Comparison of ENCODE assay signal across 8 mouse cellular contexts in the genomic region with DNA sequence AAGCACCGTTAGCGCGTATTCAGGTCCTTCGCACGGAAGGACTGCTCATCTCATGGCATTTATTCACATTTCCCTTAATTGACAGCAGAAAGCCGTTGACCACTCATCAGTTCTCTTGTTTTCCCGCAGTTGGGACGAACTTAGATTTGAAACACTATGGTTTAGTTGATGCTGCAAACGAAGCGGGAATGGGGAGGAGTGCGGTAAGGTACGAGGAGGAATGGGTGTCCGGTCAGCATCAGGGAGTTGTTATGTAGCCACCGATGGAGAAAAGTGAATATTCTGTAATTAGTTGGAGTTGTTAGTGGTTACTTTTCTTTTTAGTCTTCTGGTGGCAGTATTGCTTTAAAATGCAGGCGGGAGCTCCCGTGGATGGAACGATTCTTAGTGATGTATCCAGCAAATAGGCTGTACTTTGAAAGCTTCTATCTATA. TPM values are rescaled to one million over a fixed set of nuclear protein-coding genes. Genes with fewer than 3 reads are reported as not detected.
DNase-seq lines count a peak whose midpoint lies in the region; ATAC-seq and TF ChIP-seq lines count a peak whose summit lies in the region.

No protein-coding gene starts in this region.

- ATAC-seq in liver, embryonic 12.5 days = no peak
- ATAC-seq in neural tube, embryonic 12.5 days (ENCODE audit: low FRiP score, low read depth) = no peak

- no peak for TF ChIP-seq POLR2A in kidney, adult 2 months (IDR thresholded peaks at IDR 0.05; ENCODE audit: low read depth, low read length)

- no peaks in the 10 kb centered on the region for H3K9me3 ChIP-seq in liver, embryonic 12.5 days (replicated peaks)
- H3K9me3 ChIP-seq in neural tube, embryonic 12.5 days = no peaks in the 10 kb centered on the region

- peak overlapping the region; percentile 71 for H3K4me3 ChIP-seq in kidney, adult 2 months (ENCODE audit: insufficient read depth, low read depth, low read length)
- peak overlapping the region; percentile 77 for H3K4me3 ChIP-seq in liver, embryonic 12.5 days
- H3K4me3 ChIP-seq in neural tube, embryonic 12.5 days = peak overlapping the region; percentile 94

- H3K27ac ChIP-seq in kidney, adult 2 months (ENCODE audit: insufficient read depth, low read depth, low read length) = no peak overlapping the region
- H3K27ac ChIP-seq in liver, embryonic 12.5 days = peak overlapping the region; percentile 82
- no peak overlapping the region for H3K27ac ChIP-seq in neural tube, embryonic 12.5 days

- TF ChIP-seq CTCF in kidney, adult 2 months (conservative IDR thresholded peaks at IDR 0.05; ENCODE audit: insufficient read depth, insufficient read length, low read depth, low read length) = no peak

- WGBS in kidney, adult 2 months = under 1% methylated on average over 17 of the region's 17 CpGs
- 5% methylated on average over 17 of the region's 17 CpGs for WGBS in liver, embryonic 12.5 days (ENCODE audit: insufficient replicate concordance)
- 6% methylated on average over 17 of the region's 17 CpGs for WGBS in neural tube, embryonic 12.5 days

- peak; percentile 12 for DNase-seq in thymus, postnatal 0 days (ENCODE audit: low spot score)
- DNase-seq in thymus, adult 18-20 months = no peak
- DNase-seq in cerebellum, postnatal 14 days = peak; percentile 39 to 49
- DNase-seq in heart, adult 18-20 months = peak; percentile 25 to 56
- peak; percentile 54 for DNase-seq in kidney, adult 2 months
- no peak for DNase-seq in ovary, postnatal 36 days (ENCODE audit: low spot score)

- peak overlapping the region; percentile 84 for H3K4me2 ChIP-seq in liver, embryonic 12.5 days
- H3K4me2 ChIP-seq in neural tube, embryonic 12.5 days (replicated peaks) = peak overlapping the region; percentile 93

- H3K4me1 ChIP-seq in kidney, adult 2 months (ENCODE audit: control insufficient read depth, insufficient read depth, low read length) = peaks cover 7% of the 10 kb centered on the region; the same call in 1 of the 2 replicates
- H3K4me1 ChIP-seq in liver, embryonic 12.5 days = peaks cover 56% of the 10 kb centered on the region
- peaks cover 14% of the 10 kb centered on the region; the same call in 1 of the 2 replicates for H3K4me1 ChIP-seq in neural tube, embryonic 12.5 days

- peak overlapping the region; percentile 92 for H3K9ac ChIP-seq in liver, embryonic 12.5 days
- H3K9ac ChIP-seq in neural tube, embryonic 12.5 days = peak overlapping the region; percentile 81; the same call in 1 of the 2 replicates

- no peaks in the 10 kb centered on the region for H3K36me3 ChIP-seq in kidney, adult 2 months (ENCODE audit: control insufficient read depth, insufficient read depth, low read length)
- H3K36me3 ChIP-seq in liver, embryonic 12.5 days = no peaks in the 10 kb centered on the region
- H3K36me3 ChIP-seq in neural tube, embryonic 12.5 days = no peaks in the 10 kb centered on the region

- no peaks in the 10 kb centered on the region for H3K27me3 ChIP-seq in kidney, adult 2 months (replicated peaks; ENCODE audit: control insufficient read depth, insufficient read depth, low read length)
- no peaks in the 10 kb centered on the region for H3K27me3 ChIP-seq in liver, embryonic 12.5 days (replicated peaks)
- H3K27me3 ChIP-seq in neural tube, embryonic 12.5 days (replicated peaks) = no peaks in the 10 kb centered on the region

RNA-seq across cellular contexts. Expression of a gene that starts 1.1 kb away (rescaled TPM):
- polyA plus RNA-seq in thymus, postnatal 0 days (2015; fragmentation: Nextera tagmentation; extraction: Ambion mirVana) = 16.4 and 21.0 TPM in 2 replicates
- 10 to 100 TPM; 56.2 to 63.4 TPM for total RNA-seq in heart, adult 18-20 months (2021)
- 8.3 and 9.1 TPM in 2 replicates for polyA plus RNA-seq in kidney, adult 2 months (2012; rRNA removed)
- polyA plus RNA-seq in liver, embryonic 12.5 days (2016; fragmentation: Nextera tagmentation; extraction: Ambion mirVana) = 23.1 and 24.2 TPM in 2 replicates
- polyA plus RNA-seq in neural tube, embryonic 12.5 days (2016; fragmentation: Nextera tagmentation; extraction: Ambion mirVana) = 82.7 and 83.4 TPM in 2 replicates

RNA-seq across cellular contexts. Expression of a gene that starts 34.3 kb away (rescaled TPM):
- polyA plus RNA-seq in thymus, postnatal 0 days (2015; fragmentation: Nextera tagmentation; extraction: Ambion mirVana) = 84.8 and 92.5 TPM in 2 replicates
- total RNA-seq in heart, adult 18-20 months (2021) = 10 to 100 TPM; 59.2 to 66.5 TPM
- polyA plus RNA-seq in kidney, adult 2 months (2012; rRNA removed) = 59.9 and 69.9 TPM in 2 replicates
- 56.1 and 56.4 TPM in 2 replicates for polyA plus RNA-seq in liver, embryonic 12.5 days (2016; fragmentation: Nextera tagmentation; extraction: Ambion mirVana)
- 48.3 and 54.7 TPM in 2 replicates for polyA plus RNA-seq in neural tube, embryonic 12.5 days (2016; fragmentation: Nextera tagmentation; extraction: Ambion mirVana)

Comparison
In these comparisons a context has a peak if more than half of its experiments do, and no peak if none do; other contexts are left out.
1. DNase-seq: peak in thymus, postnatal 0 days (single experiment), cerebellum, postnatal 14 days (2 of 2), heart, adult 18-20 months (2 of 2) and kidney, adult 2 months (single experiment); none in thymus, adult 18-20 months (0 of 2) and ovary, postnatal 36 days (single experiment).
2. Peak in every context shown above with its lines, with median percentiles within 50 percentile points of each other: H3K4me3 ChIP-seq.